Comparison of ENCODE assay signal across 8 mouse cellular contexts in genomic region chr9:57147205-57148143, GRCm38 (mm10). TPM values are rescaled to one million over a fixed set of nuclear protein-coding genes. Genes with fewer than 3 reads are reported as not detected.
DNase-seq lines count a peak whose midpoint lies in the region; ATAC-seq and TF ChIP-seq lines count a peak whose summit lies in the region.

No protein-coding gene starts in this region.

- TF ChIP-seq POLR2A in MEL (IDR thresholded peaks at IDR 0.05; ENCODE audit: control insufficient read depth in 1 of 2, insufficient read depth in 1 of 2, low read depth in 1 of 2, low read length in 2 of 2, poor library complexity in 1 of 2): no peak

- no peak for TF ChIP-seq EP300 in MEL (IDR thresholded peaks at IDR 0.05; ENCODE audit: low read depth in 1 of 2, low read length in 2 of 2)

- 6% methylated on average over 19 of the region's 19 CpGs for WGBS in embryonic facial prominence, embryonic 14.5 days
- 10% methylated on average over 19 of the region's 19 CpGs for WGBS in hindbrain, postnatal 0 days
- WGBS in midbrain, embryonic 12.5 days: 9% methylated on average over 19 of the region's 19 CpGs

- no peaks in the 10 kb centered on the region; a peak in 1 of 4 replicates for H3K4me1 ChIP-seq in MEL (ENCODE audit: control insufficient read depth in 1 of 2, insufficient read depth in 2 of 2, low read length in 2 of 2)
- H3K4me1 ChIP-seq in embryonic facial prominence, embryonic 14.5 days (ENCODE audit: control insufficient read depth, insufficient read depth, low read length): no peaks in the 10 kb centered on the region
- H3K4me1 ChIP-seq in hindbrain, postnatal 0 days (ENCODE audit: insufficient read depth, low read length): peaks cover 15% of the 10 kb centered on the region
- peaks cover 22% of the 10 kb centered on the region for H3K4me1 ChIP-seq in midbrain, embryonic 12.5 days

- no peaks in the 10 kb centered on the region for H3K9me3 ChIP-seq in MEL (replicated peaks; ENCODE audit: insufficient read depth, low read length)
- no peaks in the 10 kb centered on the region for H3K9me3 ChIP-seq in embryonic facial prominence, embryonic 14.5 days (ENCODE audit: control insufficient read depth, low read length)
- no peaks in the 10 kb centered on the region for H3K9me3 ChIP-seq in hindbrain, postnatal 0 days (ENCODE audit: low read length)
- no peaks in the 10 kb centered on the region for H3K9me3 ChIP-seq in midbrain, embryonic 12.5 days

- ATAC-seq in embryonic facial prominence, embryonic 14.5 days (ENCODE audit: low read depth): peak; percentile 35
- peak; percentile 41 for ATAC-seq in hindbrain, postnatal 0 days
- peak; percentile 58 for ATAC-seq in midbrain, embryonic 12.5 days (ENCODE audit: low FRiP score, low read depth)

- H3K9ac ChIP-seq in MEL (ENCODE audit: control insufficient read depth, low read depth, low read length, poor library complexity, severe bottlenecking): peak overlapping the region; percentile 67
- H3K9ac ChIP-seq in embryonic facial prominence, embryonic 14.5 days (ENCODE audit: low read depth, low read length): peak overlapping the region; percentile 70
- peak overlapping the region; percentile 74 for H3K9ac ChIP-seq in hindbrain, postnatal 0 days (replicated peaks; ENCODE audit: low read length)
- H3K9ac ChIP-seq in midbrain, embryonic 12.5 days (replicated peaks): peak overlapping the region; percentile 70

- DNase-seq in heart, adult 8-10 months (ENCODE audit: low spot score): peak; percentile 20
- no peak for DNase-seq in heart, adult 18-20 months
- no peak for DNase-seq in MEL (ENCODE audit: low read depth, low spot score)
- DNase-seq in embryonic facial prominence, embryonic 14.5 days (ENCODE audit: low spot score): no peak
- DNase-seq in hindbrain, postnatal 0 days (ENCODE audit: low spot score): no peak
- DNase-seq in layer of hippocampus, adult 18-20 months (ENCODE audit: low spot score in 2 of 2): no peak
- DNase-seq in layer of hippocampus, adult 9-10 months (ENCODE audit: low spot score): no peak

- H3K4me3 ChIP-seq in MEL (ENCODE audit: control insufficient read depth in 1 of 2, insufficient read depth in 1 of 2, low read depth in 2 of 2, low read length in 2 of 2): peak overlapping the region; percentile 60 to 67
- peak overlapping the region; percentile 51 for H3K4me3 ChIP-seq in embryonic facial prominence, embryonic 14.5 days (ENCODE audit: low read depth, low read length)
- peak overlapping the region; percentile 45 for H3K4me3 ChIP-seq in hindbrain, postnatal 0 days (ENCODE audit: low read length)
- H3K4me3 ChIP-seq in midbrain, embryonic 12.5 days: peak overlapping the region; percentile 56

- no peak for TF ChIP-seq RAD21 in MEL (IDR thresholded peaks at IDR 0.05; ENCODE audit: low read depth, low read length)

- no peak overlapping the region; the same call in 1 of the 2 replicates for H3K27ac ChIP-seq in MEL (ENCODE audit: control insufficient read depth, low read depth, low read length)
- peak overlapping the region; percentile 85 for H3K27ac ChIP-seq in embryonic facial prominence, embryonic 14.5 days (replicated peaks; ENCODE audit: low read depth, low read length)
- peak overlapping the region; percentile 90 for H3K27ac ChIP-seq in hindbrain, postnatal 0 days
- peak overlapping the region; percentile 91 for H3K27ac ChIP-seq in midbrain, embryonic 12.5 days (replicated peaks)

- no peaks in the 10 kb centered on the region; the same call in 1 of the 2 replicates for H3K79me2 ChIP-seq in MEL (ENCODE audit: control insufficient read depth, insufficient read depth, low read length, poor library complexity)

- TF ChIP-seq CTCF in MEL (IDR thresholded peaks at IDR 0.05 in 2 of 3, conservative IDR thresholded peaks at IDR 0.05 in 1 of 3; ENCODE audit: control insufficient read depth in 1 of 3, insufficient read depth in 1 of 3, low read depth in 2 of 3, low read length in 3 of 3, poor library complexity in 1 of 3, severe bottlenecking in 1 of 3): no peak
- no peak for TF ChIP-seq CTCF in hindbrain, postnatal 0 days (IDR thresholded peaks at IDR 0.05; ENCODE audit: low read depth)

- H3K4me2 ChIP-seq in embryonic facial prominence, embryonic 14.5 days (ENCODE audit: low read depth, low read length): peak overlapping the region; percentile 67
- peak overlapping the region; percentile 87 for H3K4me2 ChIP-seq in hindbrain, postnatal 0 days (ENCODE audit: low read depth, low read length)
- H3K4me2 ChIP-seq in midbrain, embryonic 12.5 days (replicated peaks): peak overlapping the region; percentile 69

- no peaks in the 10 kb centered on the region for H3K27me3 ChIP-seq in MEL (ENCODE audit: control insufficient read depth in 1 of 2, insufficient read depth in 2 of 2, low read length in 2 of 2)
- H3K27me3 ChIP-seq in embryonic facial prominence, embryonic 14.5 days (replicated peaks; ENCODE audit: control insufficient read depth, insufficient read depth, low read length): no peaks in the 10 kb centered on the region
- H3K27me3 ChIP-seq in hindbrain, postnatal 0 days (ENCODE audit: insufficient read depth, low read length): no peaks in the 10 kb centered on the region
- no peaks in the 10 kb centered on the region for H3K27me3 ChIP-seq in midbrain, embryonic 12.5 days

- H3K36me3 ChIP-seq in MEL (ENCODE audit: control insufficient read depth in 1 of 2, insufficient read depth in 2 of 2, low read length in 2 of 2): no peaks in the 10 kb centered on the region; a peak in 1 of 4 replicates
- H3K36me3 ChIP-seq in embryonic facial prominence, embryonic 14.5 days (ENCODE audit: control insufficient read depth, insufficient read depth, low read length): 0 out of 2 replicates have a peak, but pooled peaks cover 9% of the 10 kb centered on the region
- H3K36me3 ChIP-seq in hindbrain, postnatal 0 days (ENCODE audit: insufficient read depth, low read length): no peaks in the 10 kb centered on the region
- peaks cover 16% of the 10 kb centered on the region; the same call in 1 of the 2 replicates for H3K36me3 ChIP-seq in midbrain, embryonic 12.5 days

TF ChIP-seq in MEL, 35 proteins besides CTCF, POLR2A, EP300 and RAD21:
- TF ChIP-seq ZKSCAN1 (IDR thresholded peaks at IDR 0.05; ENCODE audit: low read depth, low read length) (peak; percentile 7; the same call in 1 of the 2 replicates), MYC (IDR thresholded peaks at IDR 0.05; ENCODE audit: low read depth, low read length) (no peak), TBP (IDR thresholded peaks at IDR 0.05; ENCODE audit: low read depth, low read length) (no peak), GABPA (IDR thresholded peaks at IDR 0.05; ENCODE audit: low read depth, low read length) (no peak), MAZ (IDR thresholded peaks at IDR 0.05; ENCODE audit: low read depth, low read length) (no peak), JUND (IDR thresholded peaks at IDR 0.05; ENCODE audit: low read depth, low read length) (no peak)
TF ChIP-seq in MEL: peak in this region for 1.

RNA-seq across cellular contexts. Expression of gene Neil1, which starts 0.6 kb away (rescaled TPM):
- total RNA-seq in heart, adult 8-10 months (2022): 1 to 10 TPM; 5.4 to 7.1 (median 6.1) TPM
- total RNA-seq in heart, adult 18-20 months (2021): 1 to 10 TPM; 5.7 to 5.9 TPM
- 1.8 TPM in 2 replicates for total RNA-seq in MEL (2012; rRNA removed)
- 1 to 10 TPM in 1 of 2 experiments, not detected in 1; 4.3 TPM for polyA plus RNA-seq in MEL (2012; ENCODE audit: insufficient read depth in 1 of 2, insufficient read length in 2 of 2, low read depth in 1 of 2, low replicate concordance in 2 of 2, missing spikeins in 1 of 2)
- polyA plus RNA-seq in embryonic facial prominence, embryonic 14.5 days (2014; fragmentation: Nextera tagmentation; extraction: Ambion mirVana): 6.5 and 7.7 TPM in 2 replicates
- total RNA-seq in hindbrain, postnatal 0 days (2014; rRNA removed): 7.3 and 7.7 TPM in 2 replicates
- 7.2 and 7.3 TPM in 2 replicates for polyA plus RNA-seq in hindbrain, postnatal 0 days (2015; fragmentation: Nextera tagmentation; extraction: Ambion mirVana)
- polyA plus RNA-seq in midbrain, embryonic 12.5 days (2016; fragmentation: Nextera tagmentation; extraction: Ambion mirVana): 8.4 and 8.7 TPM in 2 replicates
- 1 to 10 TPM; 6.4 to 7.8 TPM for total RNA-seq in layer of hippocampus, adult 18-20 months (2021)

RNA-seq across cellular contexts. Expression of gene Commd4, which starts 10.7 kb away (rescaled TPM):
- 10 to 100 TPM; 22.5 to 32.7 (median 29.0) TPM for total RNA-seq in heart, adult 8-10 months (2022)
- 10 to 100 TPM; 28.0 to 32.0 TPM for total RNA-seq in heart, adult 18-20 months (2021)
- 77.3 and 90.6 TPM in 2 replicates for total RNA-seq in MEL (2012; rRNA removed)
- polyA plus RNA-seq in MEL (2012; ENCODE audit: insufficient read depth in 1 of 2, insufficient read length in 2 of 2, low read depth in 1 of 2, low replicate concordance in 2 of 2, missing spikeins in 1 of 2): 10 to 100 TPM in 1 of 2 experiments, not detected in 1; 89.7 TPM
- polyA plus RNA-seq in embryonic facial prominence, embryonic 14.5 days (2014; fragmentation: Nextera tagmentation; extraction: Ambion mirVana): 83.0 and 89.9 TPM in 2 replicates
- 78.9 and 82.1 TPM in 2 replicates for total RNA-seq in hindbrain, postnatal 0 days (2014; rRNA removed)
- 170 TPM in 2 replicates for polyA plus RNA-seq in hindbrain, postnatal 0 days (2015; fragmentation: Nextera tagmentation; extraction: Ambion mirVana)
- polyA plus RNA-seq in midbrain, embryonic 12.5 days (2016; fragmentation: Nextera tagmentation; extraction: Ambion mirVana): 113 and 117 TPM in 2 replicates
- total RNA-seq in layer of hippocampus, adult 18-20 months (2021): 10 to 100 TPM; 83.8 to 84.6 TPM

RNA-seq across cellular contexts. Expression of gene Man2c1, which starts 17.0 kb away (rescaled TPM):
- 10 to 100 TPM; 45.6 to 56.1 (median 48.9) TPM for total RNA-seq in heart, adult 8-10 months (2022)
- 10 to 100 TPM; 42.6 to 43.3 TPM for total RNA-seq in heart, adult 18-20 months (2021)
- 30.5 and 32.2 TPM in 2 replicates for total RNA-seq in MEL (2012; rRNA removed)
- polyA plus RNA-seq in MEL (2012; ENCODE audit: insufficient read depth in 1 of 2, insufficient read length in 2 of 2, low read depth in 1 of 2, low replicate concordance in 2 of 2, missing spikeins in 1 of 2): 10 to 100 TPM in 1 of 2 experiments, not detected in 1; 73.7 TPM
- 38.2 and 42.4 TPM in 2 replicates for polyA plus RNA-seq in embryonic facial prominence, embryonic 14.5 days (2014; fragmentation: Nextera tagmentation; extraction: Ambion mirVana)
- 168 and 171 TPM in 2 replicates for total RNA-seq in hindbrain, postnatal 0 days (2014; rRNA removed)
- 70.8 and 75.5 TPM in 2 replicates for polyA plus RNA-seq in hindbrain, postnatal 0 days (2015; fragmentation: Nextera tagmentation; extraction: Ambion mirVana)
- 59.9 and 67.6 TPM in 2 replicates for polyA plus RNA-seq in midbrain, embryonic 12.5 days (2016; fragmentation: Nextera tagmentation; extraction: Ambion mirVana)
- 100 to 1,000 TPM; 127 to 155 TPM for total RNA-seq in layer of hippocampus, adult 18-20 months (2021)
